Mouse (Mus musculus) C2C12 (cell line): Measurements from ENCODE around the gene Carhsp1.

Source experiments
- CTCF ChIP-seq: IDR thresholded peaks from one replicate; pipeline ENCODE4 v1.5.1; 2011; ENCODE audit not compliant: control insufficient read depth, insufficient read depth, insufficient read length
- FOSL1 ChIP-seq: IDR thresholded peaks from one replicate; pipeline ENCODE4 v1.8.0; 2011; ENCODE audit warnings: mild to moderate bottlenecking, low read length; ENCODE audit not compliant: poor library complexity, insufficient read depth, severe bottlenecking
- MAX ChIP-seq: IDR thresholded peaks from one replicate; pipeline ENCODE4 v1.6.1; 2011; ENCODE audit warnings: mild to moderate bottlenecking, control low read depth
- MYOD1 ChIP-seq: IDR thresholded peaks from one replicate; pipeline ENCODE4 v1.6.1; 2011; ENCODE audit warnings: low read depth; ENCODE audit not compliant: control insufficient read depth, insufficient read length
- MYOG ChIP-seq: IDR thresholded peaks from one replicate; pipeline ENCODE4 v1.6.1; 2011; ENCODE audit not compliant: control insufficient read depth, insufficient read length; ENCODE audit errors: extremely low read depth

GRCm38 (mm10) chr16:8667261-8667660, 4.7 kb downstream of the Carhsp1 start:
- TF ChIP-seq CTCF (no peak), FOSL1 (no peak), MYOD1 (no peak), MAX (no peak), MYOG (no peak)
